Comparison of ENCODE assay signal across 16 mouse cellular contexts in genomic region chr4:139725421-139725820, GRCm38 (mm10).
"Had no signal": no experiment of that assay in that cellular context is flagged by ENCODE, and none has a peak within 500 bp of the region (broad histone marks: within the 10 kb centered on the region; RNA-seq: fewer than 3 reads in every experiment).

No protein-coding gene starts in this region.

- H3K27me3 ChIP-seq: neural tube, embryonic 12.5 days had no signal

- H3K27ac ChIP-seq: limb, embryonic 15.5 days; liver, embryonic 12.5 days; macrophage; neural tube, embryonic 12.5 days; stomach, postnatal 0 days had no signal

- ATAC-seq: liver, embryonic 12.5 days had no signal

- DNase-seq: kidney, adult 8-10 months; kidney, postnatal 25 days; layer of hippocampus, adult 9-11 months; layer of hippocampus, postnatal 36 days; lung, embryonic 14.5 days; lung, postnatal 10 days; right cerebral cortex, adult 18-20 months; right cerebral cortex, postnatal 25 days; thymus, postnatal 4 days had no signal

- H3K9me3 ChIP-seq: limb, embryonic 15.5 days had no signal

- H3K4me1 ChIP-seq: limb, embryonic 15.5 days; liver, embryonic 12.5 days; megakaryocyte, embryonic 14.5 days had no signal

- H3K4me3 ChIP-seq: limb, embryonic 15.5 days; liver, embryonic 12.5 days; megakaryocyte, embryonic 14.5 days; myocyte; neural tube, embryonic 12.5 days had no signal

- H3K36me3 ChIP-seq: limb, embryonic 15.5 days; liver, embryonic 12.5 days; neural tube, embryonic 12.5 days had no signal

- H3K9ac ChIP-seq: limb, embryonic 15.5 days; liver, embryonic 12.5 days; lung, embryonic 14.5 days; neural tube, embryonic 12.5 days had no signal

- H3K4me2 ChIP-seq: limb, embryonic 15.5 days; liver, embryonic 12.5 days; lung, embryonic 14.5 days had no signal
